Mouse (Mus musculus) kidney, adult 2 months (tissue): ENCODE results near the gene Agr2. TPM values are rescaled to one million over a fixed set of nuclear protein-coding genes. Genes with fewer than 3 reads are reported as not detected.

ENCODE experiments used
- DNase-seq: peaks from one replicate; pipeline ENCODE4 v3.0.0; 2021
- H3K27ac ChIP-seq: fragments of 200-500 bp; 2 replicates; pipeline ENCODE4 v1.5.1; 2012; ENCODE audit warnings: low read depth, low read length, control low read depth, inconsistent platforms; ENCODE audit not compliant: insufficient read depth
- H3K27me3 ChIP-seq: fragments of 200-500 bp; replicated peaks from 2 replicates; pipeline ENCODE4 v1.6.1; 2012; ENCODE audit warnings: mild to moderate bottlenecking, moderate library complexity, low read length, inconsistent platforms; ENCODE audit not compliant: control insufficient read depth, insufficient read depth
- H3K36me3 ChIP-seq: fragments of 200-500 bp; 2 replicates; pipeline ENCODE4 v1.6.1; 2012; ENCODE audit warnings: mild to moderate bottlenecking, moderate library complexity, low read length, inconsistent platforms; ENCODE audit not compliant: control insufficient read depth, insufficient read depth
- H3K4me1 ChIP-seq: fragments of 200-500 bp; 2 replicates; pipeline ENCODE4 v1.6.1; 2011; ENCODE audit warnings: low read length; ENCODE audit not compliant: control insufficient read depth, insufficient read depth
- H3K4me3 ChIP-seq: fragments of 200-500 bp; 2 replicates; pipeline ENCODE4 v1.5.1; 2011; ENCODE audit warnings: mild to moderate bottlenecking, low read depth, low read length, control low read depth; ENCODE audit not compliant: insufficient read depth
- CTCF ChIP-seq: fragments of 200-500 bp; conservative IDR thresholded peaks from 2 replicates; pipeline ENCODE4 v1.5.1; 2011; ENCODE audit warnings: low read depth, mild to moderate bottlenecking, control low read depth, low read length, moderate library complexity, mixed read lengths; ENCODE audit not compliant: insufficient read depth, insufficient read length
- POLR2A ChIP-seq: fragments of 200-500 bp; IDR thresholded peaks from one replicate; pipeline ENCODE4 v1.6.1; 2011; ENCODE audit warnings: low read depth, low read length, control low read depth
- WGBS: fragments of 180-500 bp; shearing (Covaris S2); methylation state at CpG from one replicate; pipeline ENCODE4 v1.1.7; 2018; 5-methylcytosine and 5-hydroxymethylcytosine counted together
- polyA plus RNA-seq: library from polyadenylated mRNA; depleted of rRNA; stranded (reverse); fragments of >200 nt; gene quantifications from 2 replicates; pipeline ENCODE4 v1.2.3, GENCODE M21; 2012

The Agr2 gene
- polyA plus RNA-seq, 1 experiment, result not detected

DNA sequence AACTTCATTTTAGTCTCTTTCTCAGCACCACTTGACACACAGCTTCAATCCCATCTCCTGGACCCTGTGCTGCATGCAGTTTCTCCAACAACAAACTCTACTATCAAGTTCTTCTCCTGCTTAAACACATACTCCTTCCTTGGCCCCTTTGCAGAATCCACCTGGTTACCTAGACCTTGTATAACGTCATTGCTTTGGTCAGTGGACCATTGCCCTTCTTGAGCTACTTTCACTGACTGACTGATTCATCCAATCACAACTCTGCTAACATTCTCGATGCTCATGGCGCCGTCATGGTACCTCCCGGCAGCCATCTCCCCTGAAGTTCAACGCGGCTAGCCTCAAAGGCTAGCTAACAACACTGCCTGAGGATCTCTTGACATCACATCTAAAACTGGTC lies 43.4 kb downstream of the Agr2 start:
- WGBS, result 96% methylated on average over 7 of the region's 7 CpGs
- Histone ChIP-seq H3K36me3 (no peaks in the 10 kb centered on the region), H3K4me1 (no peaks in the 10 kb centered on the region; the same call in 1 of the 2 replicates), H3K27ac (no peak overlapping the region), H3K4me3 (no peak overlapping the region), H3K27me3 (no peaks in the 10 kb centered on the region)
- TF ChIP-seq CTCF (no peak), POLR2A (no peak)
- DNase-seq, result no peak

DNA sequence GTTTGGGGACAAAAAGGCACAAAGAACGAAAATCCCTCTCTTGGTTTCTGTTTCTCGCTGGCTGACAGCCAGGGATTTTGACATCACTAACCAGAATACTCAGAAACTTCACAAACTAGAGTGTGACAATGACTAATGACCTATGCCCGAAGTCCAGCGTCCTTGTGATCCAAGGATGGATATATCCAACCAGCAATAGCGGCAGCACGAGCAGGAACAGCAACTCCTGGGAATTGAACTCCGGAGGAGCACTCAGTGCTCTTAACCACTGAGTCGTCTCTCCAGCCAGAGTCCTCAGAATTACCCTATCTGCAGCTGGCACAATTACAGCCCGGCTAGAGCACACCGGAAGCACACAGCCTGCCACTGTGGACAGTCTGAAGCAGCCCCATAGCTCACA lies 44.1 kb downstream of the Agr2 start:
- peak; percentile 72 for DNase-seq

DNA sequence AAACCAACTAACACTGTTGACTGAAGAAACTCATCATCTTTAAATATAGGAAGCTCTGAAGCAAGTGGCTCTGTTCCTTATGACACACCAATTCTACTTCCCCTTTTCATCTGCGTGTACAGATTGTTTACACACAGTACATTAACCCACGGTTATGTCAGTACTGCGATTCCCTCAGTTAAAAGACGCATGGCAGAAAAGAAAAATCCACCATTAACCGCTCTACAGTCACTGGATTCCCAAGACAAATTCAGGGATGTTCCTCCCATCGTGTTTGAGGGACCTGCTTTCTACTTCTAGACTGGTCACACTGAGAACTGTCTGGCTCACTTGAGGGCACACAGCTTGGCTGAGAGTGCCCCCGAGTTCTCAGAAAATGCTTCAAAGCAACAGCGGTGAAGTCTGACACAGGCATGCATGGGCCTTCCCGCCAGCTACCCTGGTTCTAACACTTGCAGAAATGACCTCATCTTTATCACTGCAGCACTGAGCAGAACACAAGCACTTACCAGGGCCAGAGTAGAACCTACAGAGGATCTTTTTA lies 46.9 kb downstream of the Agr2 start:
- WGBS, result 71% methylated on average over 9 of the region's 9 CpGs

More for the DNA sequence above, 44.1 kb downstream of the Agr2 start:
- Histone ChIP-seq H3K36me3 (no peaks in the 10 kb centered on the region), H3K27ac (no peak overlapping the region), H3K4me1 (no peaks in the 10 kb centered on the region; the same call in 1 of the 2 replicates), H3K4me3 (no peak overlapping the region), H3K27me3 (no peaks in the 10 kb centered on the region)
- WGBS, result 69% methylated on average over 10 of the region's 10 CpGs
- TF ChIP-seq POLR2A (no peak), CTCF (0 out of 2 replicates have a peak, but pooled peaks have one; percentile 4)

DNA sequence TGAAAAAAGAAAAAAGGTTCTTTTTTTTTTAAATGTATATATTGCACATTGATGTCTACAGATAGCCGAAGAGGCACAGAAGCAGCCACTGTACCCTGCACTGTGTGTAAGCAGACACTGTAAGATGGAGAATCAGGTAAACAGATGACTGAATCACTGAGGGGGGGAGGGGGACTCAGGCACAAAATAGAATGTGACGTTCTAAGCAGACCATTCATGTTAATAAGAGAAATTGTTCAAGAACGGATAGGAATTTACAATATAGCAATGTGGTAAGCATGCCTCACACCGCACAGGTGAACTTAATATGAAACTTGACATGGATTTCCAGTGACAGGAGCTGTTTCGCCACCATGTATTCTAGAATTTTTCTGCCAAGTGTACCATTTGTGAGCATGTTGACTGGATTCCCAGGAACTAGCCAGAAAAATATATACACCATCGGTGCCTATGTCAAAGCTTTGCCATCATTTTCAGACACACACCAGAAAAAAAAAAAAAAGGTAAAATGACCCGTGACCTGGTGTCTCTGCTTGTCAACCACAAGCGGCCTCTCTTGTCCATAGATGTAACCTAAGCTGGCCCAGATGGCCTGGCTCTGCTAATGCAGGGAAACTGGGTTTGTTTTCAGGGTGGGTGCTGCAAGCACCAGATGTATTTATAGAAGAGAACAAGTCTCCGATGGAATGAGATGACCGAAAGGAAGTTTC lies 48.0 kb downstream of the Agr2 start:
- Histone ChIP-seq H3K27ac (no peak overlapping the region), H3K36me3 (no peaks in the 10 kb centered on the region), H3K27me3 (no peaks in the 10 kb centered on the region), H3K4me3 (no peak overlapping the region), H3K4me1 (no peaks in the 10 kb centered on the region; the same call in 1 of the 2 replicates)
- TF ChIP-seq POLR2A (no peak), CTCF (no peak)
- no peak for DNase-seq
- 71% methylated on average over 10 of the region's 10 CpGs for WGBS

More for the DNA sequence above, 46.9 kb downstream of the Agr2 start:
- Histone ChIP-seq H3K4me3 (no peak overlapping the region), H3K27ac (no peak overlapping the region), H3K27me3 (no peaks in the 10 kb centered on the region), H3K4me1 (no peaks in the 10 kb centered on the region; the same call in 1 of the 2 replicates), H3K36me3 (no peaks in the 10 kb centered on the region)
- TF ChIP-seq POLR2A (no peak), CTCF (no peak)
- DNase-seq, result peak; percentile 13

DNA sequence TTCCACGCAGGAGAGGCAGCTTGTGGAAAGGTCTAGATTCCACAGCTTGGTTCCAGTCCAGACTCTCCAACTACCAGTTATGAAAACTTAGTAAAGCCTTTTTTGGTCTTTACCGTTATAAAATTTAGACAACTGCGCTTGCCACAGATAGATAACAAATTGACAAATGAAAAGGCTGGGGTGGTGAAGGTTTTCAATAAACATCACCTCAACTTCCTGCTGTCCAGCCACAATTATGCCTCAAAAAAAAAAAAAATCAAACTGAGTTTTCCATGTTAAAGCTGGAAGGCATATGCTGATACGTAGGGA lies 48.5 kb downstream of the Agr2 start:
- no peaks in the 10 kb centered on the region for H3K36me3 ChIP-seq
- no peaks in the 10 kb centered on the region for H3K27me3 ChIP-seq
- H3K4me1 ChIP-seq, result no peaks in the 10 kb centered on the region; the same call in 1 of the 2 replicates
- 41% methylated on average over 4 of the region's 4 CpGs for WGBS
- H3K27ac ChIP-seq, result no peak overlapping the region
- no peak overlapping the region for H3K4me3 ChIP-seq
- no peak for DNase-seq
- no peak for TF ChIP-seq CTCF
- no peak for TF ChIP-seq POLR2A

DNA sequence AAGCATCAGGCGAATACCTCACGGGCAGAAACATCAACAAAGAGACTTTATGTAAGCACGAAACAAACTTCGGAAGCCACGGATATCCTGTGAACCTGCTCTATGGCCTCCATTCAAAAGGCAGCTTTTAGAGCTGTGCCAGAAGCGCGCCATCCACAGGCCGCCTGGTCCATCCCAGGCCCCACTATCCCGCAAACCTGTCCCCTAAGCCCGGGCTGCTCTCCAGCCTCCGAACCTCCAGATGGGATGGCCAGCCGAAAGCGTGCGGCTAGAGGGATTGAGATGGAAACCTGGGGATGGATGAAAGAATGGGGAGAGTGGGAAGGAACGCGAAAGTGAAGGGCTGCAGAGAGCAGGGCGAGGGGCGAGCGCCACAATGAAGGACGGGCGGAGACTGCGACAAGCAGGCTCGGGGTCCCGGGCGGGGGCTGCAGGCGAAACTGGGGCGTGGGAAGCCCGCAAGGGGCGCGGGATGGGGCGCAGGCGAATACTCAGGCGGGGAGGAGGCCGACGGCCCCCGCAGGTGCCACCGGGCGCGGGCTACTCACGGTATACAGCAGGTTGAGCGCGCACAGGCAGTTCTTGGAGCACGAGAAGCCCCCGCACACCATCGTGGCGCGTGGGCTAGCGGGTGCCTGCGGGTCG lies 49.1 kb downstream of the Agr2 start:
- Histone ChIP-seq H3K27ac (0 out of 2 replicates have a peak overlapping the region, but pooled peaks have one; percentile 26), H3K27me3 (no peaks in the 10 kb centered on the region), H3K4me1 (no peaks in the 10 kb centered on the region; the same call in 1 of the 2 replicates), H3K4me3 (peak overlapping the region; percentile 71), H3K36me3 (no peaks in the 10 kb centered on the region)
- no peak for TF ChIP-seq CTCF
- TF ChIP-seq POLR2A, result no peak
- WGBS, result 1% methylated on average over 49 of the region's 50 CpGs
- DNase-seq, result peak; percentile 57

DNA sequence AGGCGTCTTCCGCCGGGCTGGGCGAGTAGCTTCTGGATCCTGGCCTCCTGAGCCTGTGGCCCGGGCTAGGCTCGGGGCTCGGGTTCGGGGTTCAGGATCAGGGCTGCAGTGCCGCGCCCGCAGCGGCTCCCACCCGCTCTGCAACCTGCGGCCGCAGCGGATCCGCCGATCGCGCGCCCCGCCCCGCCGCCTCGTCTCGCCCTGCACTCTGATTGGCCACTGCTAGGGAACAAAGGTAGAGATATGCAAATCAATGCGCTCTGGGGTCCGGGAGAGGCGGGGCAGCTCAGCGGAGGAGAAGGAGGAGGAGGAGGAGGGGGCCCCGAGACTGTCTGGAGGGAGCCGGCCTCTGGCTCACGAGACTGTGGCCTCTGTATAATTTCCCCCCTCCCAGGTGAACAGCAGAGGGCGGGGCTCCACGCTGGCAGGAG lies 49.7 kb downstream of the Agr2 start, which contains the start of gene Tspan13:
TSS of gene Tspan13 (minus strand) at position 153 of the 431 bp plus-strand sequence.
- H3K4me1 ChIP-seq, result no peaks in the 10 kb centered on the region; the same call in 1 of the 2 replicates
- peak within 1 kb of the TSS; percentile 71 for H3K4me3 ChIP-seq
- peak; percentile 93 for DNase-seq
- H3K36me3 ChIP-seq, result no peaks in the 10 kb centered on the region
- TF ChIP-seq CTCF, result no peak
- TF ChIP-seq POLR2A, result no peak
- 0 out of 2 replicates have a peak within 1 kb of the TSS, but pooled peaks have one; percentile 26 for H3K27ac ChIP-seq
- no peaks in the 10 kb centered on the region for H3K27me3 ChIP-seq
- WGBS, result 1% methylated on average over 35 of the region's 35 CpGs
